Mouse (Mus musculus) ES-Bruce4 (cell line): ENCODE data around the gene Unc45b.
"Not testable (repeated sequence)": the region's sequence is repeated elsewhere in the genome, so short reads cannot be mapped to it uniquely, and the experiment has no call there.

Experiments used
- CTCF ChIP-seq: IDR thresholded peaks from one replicate; pipeline ENCODE4 v1.8.1; 2011; ENCODE audit warnings: low read depth, low read length
- EP300 ChIP-seq: IDR thresholded peaks from 2 replicates; pipeline ENCODE4 v1.6.1; 2011; ENCODE audit warnings: low read depth, low read length; ENCODE audit not compliant: insufficient read depth
- POLR2A ChIP-seq: IDR thresholded peaks from one replicate; pipeline ENCODE4 v1.8.1; 2011; ENCODE audit warnings: low read length; ENCODE audit not compliant: insufficient read depth

DNA sequence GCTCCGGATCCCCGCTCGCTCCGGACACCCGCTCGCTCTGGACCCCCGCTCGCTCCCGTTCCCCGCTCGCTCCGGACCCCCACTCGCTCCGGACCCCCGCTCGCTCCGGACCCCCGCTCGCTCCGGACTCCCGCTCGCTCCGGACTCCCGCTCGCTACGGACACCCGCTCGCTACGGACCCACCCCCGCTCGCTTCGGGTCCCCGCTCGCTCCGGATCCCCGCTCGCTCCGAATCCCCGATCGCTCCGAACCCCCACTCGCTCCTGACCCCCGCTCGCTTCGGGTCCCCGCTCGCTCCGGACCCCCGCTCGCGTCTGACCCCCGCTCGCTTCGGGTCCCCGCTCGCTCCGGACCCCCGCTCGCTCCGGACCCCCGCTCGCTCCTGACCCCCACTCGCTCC lies 20.8 kb downstream of the Unc45b start:
- TF ChIP-seq CTCF, EP300, POLR2A: not testable (repeated sequence)
